ENCODE assay signal across 27 mouse cellular contexts in genomic region chr16:47859840-47860239, GRCm38 (mm10).
"Had no signal": no experiment of that assay in that cellular context is flagged by ENCODE, and none has a peak within 500 bp of the region (broad histone marks: within the 10 kb centered on the region; RNA-seq: fewer than 3 reads in every experiment).

No protein-coding gene starts in this region.

- H3K9me3 ChIP-seq: heart, embryonic 13.5 days; heart, embryonic 15.5 days; kidney, embryonic 15.5 days; limb, embryonic 10.5 days; limb, embryonic 12.5 days; liver, embryonic 13.5 days; liver, embryonic 15.5 days had no signal

- H3K4me3 ChIP-seq: heart, adult 2 months; heart, embryonic 13.5 days; heart, embryonic 15.5 days; kidney, embryonic 15.5 days; left cerebral cortex, adult 2 months; limb, embryonic 10.5 days; limb, embryonic 12.5 days; liver, embryonic 13.5 days; liver, embryonic 15.5 days had no signal

- H3K4me2 ChIP-seq: heart, embryonic 11.5 days; heart, embryonic 13.5 days; heart, embryonic 15.5 days; hindbrain, embryonic 14.5 days; kidney, embryonic 15.5 days; limb, embryonic 12.5 days; liver, embryonic 11.5 days; liver, embryonic 13.5 days; liver, embryonic 15.5 days had no signal

- H3K9ac ChIP-seq: heart, embryonic 13.5 days; heart, embryonic 15.5 days; hindbrain, embryonic 14.5 days; kidney, embryonic 15.5 days; limb, embryonic 12.5 days; liver, embryonic 13.5 days; liver, embryonic 15.5 days; liver, postnatal 0 days had no signal

- H3K4me1 ChIP-seq: heart, embryonic 13.5 days; heart, embryonic 15.5 days; kidney, embryonic 15.5 days; limb, embryonic 10.5 days; limb, embryonic 12.5 days; liver, embryonic 13.5 days; liver, embryonic 15.5 days had no signal

- H3K27ac ChIP-seq: heart, adult 2 months; heart, embryonic 13.5 days; heart, embryonic 15.5 days; hindbrain, embryonic 14.5 days; kidney, embryonic 15.5 days; kidney, postnatal 0 days; left cerebral cortex, adult 2 months; limb, embryonic 10.5 days; limb, embryonic 12.5 days; liver, embryonic 13.5 days; liver, embryonic 15.5 days had no signal

- H3K36me3 ChIP-seq: heart, embryonic 13.5 days; heart, embryonic 15.5 days; kidney, embryonic 15.5 days; limb, embryonic 10.5 days; limb, embryonic 12.5 days; liver, embryonic 13.5 days; liver, embryonic 15.5 days had no signal

- ATAC-seq: hindbrain, embryonic 16.5 days; intestine, embryonic 16.5 days; liver, postnatal 0 days had no signal

- DNase-seq: gastrocnemius, postnatal 14 days; gastrocnemius, postnatal 36 days; heart, adult 11 months; heart, adult 2 months; heart, postnatal 14 days; heart, postnatal 36 days; kidney, adult 11 months; kidney, adult 2 months; kidney, adult 9 months; kidney, postnatal 14 days; kidney, postnatal 36 days; liver; liver, embryonic 13.5 days; liver, postnatal 0 days had no signal

- H3K27me3 ChIP-seq: heart, embryonic 13.5 days; heart, embryonic 15.5 days; kidney, embryonic 15.5 days; limb, embryonic 12.5 days; liver, embryonic 13.5 days; liver, embryonic 15.5 days had no signal
